Mouse (Mus musculus): ENCODE results near the gene Gpr160.

The Gpr160 gene

DNA sequence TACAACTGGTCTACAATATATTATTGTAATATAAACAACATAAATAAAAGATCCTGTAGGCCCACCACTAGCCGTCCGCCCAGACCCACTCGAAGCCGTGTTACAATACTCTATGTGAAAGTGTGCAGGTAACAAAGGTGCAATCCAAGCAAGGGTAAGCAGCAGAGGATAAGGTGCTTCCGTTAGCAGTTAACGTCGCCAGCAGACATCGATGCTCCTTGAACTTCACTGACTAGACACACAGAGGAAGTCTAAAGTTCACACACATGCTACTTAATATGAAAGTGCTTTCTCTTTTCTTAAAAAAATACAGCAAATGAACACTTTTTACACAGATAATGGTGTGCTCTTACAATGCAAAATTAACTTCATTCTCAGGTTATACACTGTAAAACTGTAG is 43.7 kb downstream of the Gpr160 start:
- DNase-seq (ENCODE audit: low read depth), result no peak

DNA sequence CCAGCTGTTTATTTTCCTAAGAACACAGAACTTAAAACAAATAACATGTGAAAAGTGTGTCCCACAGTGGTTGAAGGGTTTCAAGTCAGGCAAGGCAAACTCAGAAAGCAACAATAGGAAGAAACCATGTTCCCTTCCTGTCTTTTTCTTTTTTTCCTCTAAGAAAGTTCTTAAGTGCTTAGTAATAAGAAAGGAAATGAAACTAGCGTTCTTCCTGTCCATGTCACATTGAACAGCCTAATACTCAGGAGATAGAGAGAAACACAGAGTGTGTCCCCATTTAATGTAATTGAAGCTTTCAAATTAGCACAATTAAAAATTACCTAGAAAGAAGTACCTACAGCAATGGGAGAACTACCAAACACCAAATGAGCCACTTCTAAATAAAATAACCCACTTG is 48.9 kb downstream of the Gpr160 start:
- no peak for DNase-seq (ENCODE audit: low read depth)

DNA sequence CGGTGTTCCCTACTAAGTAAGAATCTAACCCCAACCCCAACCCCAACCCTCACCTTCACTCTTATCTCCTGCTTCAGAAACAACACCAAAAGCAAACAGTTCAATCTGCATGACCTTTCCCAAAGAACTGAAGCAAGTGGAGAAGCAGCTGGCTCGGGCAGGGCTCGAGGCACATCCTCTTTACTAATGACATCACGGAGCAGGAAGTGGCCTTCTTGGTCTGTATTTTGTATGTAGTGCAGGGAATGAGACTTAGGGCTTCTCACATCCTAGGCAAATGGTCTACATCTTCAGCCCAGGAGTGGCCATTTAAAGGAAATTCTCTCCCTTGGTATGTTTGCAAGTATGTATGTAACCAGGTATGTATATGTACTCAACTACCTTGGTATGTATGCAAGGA is 61.4 kb downstream of the Gpr160 start:
- peak; percentile 20 for DNase-seq (ENCODE audit: low read depth)

DNA sequence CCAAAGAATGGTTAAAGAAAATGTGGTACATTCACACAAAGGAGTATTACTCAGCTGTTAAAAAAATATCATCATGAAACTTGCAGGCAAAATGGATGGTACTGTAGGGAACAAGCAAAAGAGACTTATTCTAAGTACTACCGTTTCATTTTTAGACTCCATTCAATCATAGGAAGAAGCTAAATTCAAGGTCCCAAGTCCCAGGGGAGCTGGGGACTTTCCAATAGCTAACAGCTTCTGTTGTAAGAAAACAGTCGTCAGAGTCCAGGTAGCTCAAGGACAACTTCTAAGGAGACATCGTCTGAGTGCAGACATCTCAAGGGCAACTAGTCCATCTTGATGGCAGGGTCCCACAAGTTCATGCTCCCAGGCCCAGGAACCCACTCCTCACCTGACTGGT is 71.9 kb downstream of the Gpr160 start:
- no peak for DNase-seq (ENCODE audit: low read depth)

DNA sequence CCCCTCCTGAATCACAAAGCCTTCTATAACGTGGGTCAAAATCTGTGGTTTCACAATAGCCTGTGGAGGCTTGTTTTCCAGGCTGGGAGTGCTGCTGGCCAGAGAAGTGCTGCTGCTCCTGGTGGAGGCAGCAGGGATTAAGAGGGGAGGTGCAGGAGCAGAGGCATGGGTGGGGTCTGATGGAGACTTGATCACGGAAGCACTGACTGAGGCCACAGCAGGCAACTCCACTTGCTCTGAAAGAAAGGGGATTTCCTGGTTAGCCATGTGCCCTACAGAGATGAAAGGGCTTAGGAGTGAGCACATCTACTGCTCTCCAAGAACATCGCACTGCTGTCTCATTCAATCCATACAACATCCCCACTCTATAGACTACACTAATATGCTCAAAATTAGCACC is 74.1 kb downstream of the Gpr160 start:
- peak; percentile 73 for DNase-seq (ENCODE audit: low read depth)

DNA sequence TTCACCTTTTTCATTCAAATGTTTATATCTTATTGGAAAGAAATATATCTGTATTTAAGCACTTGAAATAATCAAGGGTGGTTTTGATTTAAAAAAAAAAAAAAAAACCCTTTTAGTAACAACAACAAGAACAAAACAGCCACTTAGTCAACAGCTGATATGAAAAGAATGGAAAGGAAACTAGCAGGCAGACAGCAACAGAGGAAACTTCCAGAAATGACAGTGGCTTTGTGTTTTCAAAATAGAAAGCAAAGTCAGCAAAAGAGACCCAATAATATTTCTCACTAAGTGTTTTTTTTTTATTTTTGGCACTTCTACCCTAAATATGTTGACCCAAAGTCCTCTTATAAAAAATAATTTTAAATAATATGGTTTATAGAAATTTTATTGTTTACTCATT is 78.6 kb downstream of the Gpr160 start:
- DNase-seq (ENCODE audit: low read depth), result peak; percentile 51
